Mouse (Mus musculus) liver, adult 2 months (tissue): Measurements from ENCODE around the gene Csf1.

Source experiments
- CTCF ChIP-seq: fragments of 200-500 bp; IDR thresholded peaks from 2 replicates; pipeline ENCODE4 v1.5.1; 2011; ENCODE audit warnings: low read depth, low read length, control low read depth
- POLR2A ChIP-seq: fragments of 200-500 bp; IDR thresholded peaks from 2 replicates; pipeline ENCODE4 v1.6.1; 2011; ENCODE audit warnings: low read length, control low read depth; ENCODE audit not compliant: insufficient read depth; ENCODE audit errors: extremely low read depth

- no peak for TF ChIP-seq CTCF
- TF ChIP-seq POLR2A = no peak
These were observed 21.6 kb downstream of the Csf1 start for GRCm38 (mm10) chr3:107738620-107739019.
